Mouse (Mus musculus) central nervous system, embryonic 18 days (tissue): ENCODE data around the gene Gm39653. TPM values are rescaled to one million over a fixed set of nuclear protein-coding genes. Genes with fewer than 3 reads are reported as not detected.

Experiments
- polyA plus RNA-seq: library from polyadenylated mRNA; depleted of rRNA; stranded (reverse); fragments of >200 nt; gene quantifications from 2 replicates; pipeline ENCODE4 v1.2.3, GENCODE M21; 2012; rRNA removed

The Gm39653 gene
- polyA plus RNA-seq = 0.05 TPM in 1 of 2 replicates, not detected in the other

DNA sequence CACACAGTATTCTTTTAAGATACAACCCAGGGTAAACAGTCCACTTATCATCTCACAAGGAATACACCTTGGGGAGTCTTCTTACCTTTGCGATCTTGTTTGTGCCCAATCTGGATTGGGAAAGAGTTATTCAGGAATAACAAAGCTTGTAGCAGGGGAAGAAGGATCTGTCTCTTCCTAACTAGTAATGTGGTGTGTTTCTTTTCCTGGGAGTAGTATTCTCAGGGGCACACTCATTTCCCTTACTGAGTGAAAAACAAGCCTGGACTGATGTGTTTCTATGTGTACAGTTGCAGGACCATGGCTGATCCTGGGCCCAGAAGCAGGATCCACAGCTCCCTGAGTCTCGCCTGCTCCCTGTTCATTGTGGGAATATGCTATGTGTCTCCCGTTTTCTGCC, at the start of gene Gm39653:
Gene Gm39653 (plus strand): TSS at position 301 of the 400 bp plus-strand sequence.

Other genes with a start within 250 kb of the Gm39653 start
- gene Adam23, start 170.1 kb upstream of the Gm39653 start, polyA plus RNA-seq = 38.4 and 39.4 TPM in 2 replicates
- 0.04 and 0.15 TPM in 2 replicates for gene Dytn, start 71.0 kb downstream of the Gm39653 start, polyA plus RNA-seq
- gene Mdh1b, start 114.3 kb downstream of the Gm39653 start, polyA plus RNA-seq = 0.28 and 0.47 TPM in 2 replicates
- gene Fastkd2, start 114.6 kb downstream of the Gm39653 start, polyA plus RNA-seq = 16.0 and 17.5 TPM in 2 replicates
- gene 4933402D24Rik, start 153.3 kb downstream of the Gm39653 start, polyA plus RNA-seq = 0.05 and 0.11 TPM in 2 replicates